Mouse (Mus musculus): ENCODE measurements at regions not wholly inside any gene's neighbourhood (a gene's known extent, or its start where the extent isn't known, plus 50 kb on each side); places are given as distances from the start of the nearest gene placed in this dataset.

GRCm38 (mm10) chr4:95310410-95310809, 246.9 kb upstream of the Fggy start:
- DNase-seq (ENCODE audit: low spot score in 2 of 2): no peak

DNA sequence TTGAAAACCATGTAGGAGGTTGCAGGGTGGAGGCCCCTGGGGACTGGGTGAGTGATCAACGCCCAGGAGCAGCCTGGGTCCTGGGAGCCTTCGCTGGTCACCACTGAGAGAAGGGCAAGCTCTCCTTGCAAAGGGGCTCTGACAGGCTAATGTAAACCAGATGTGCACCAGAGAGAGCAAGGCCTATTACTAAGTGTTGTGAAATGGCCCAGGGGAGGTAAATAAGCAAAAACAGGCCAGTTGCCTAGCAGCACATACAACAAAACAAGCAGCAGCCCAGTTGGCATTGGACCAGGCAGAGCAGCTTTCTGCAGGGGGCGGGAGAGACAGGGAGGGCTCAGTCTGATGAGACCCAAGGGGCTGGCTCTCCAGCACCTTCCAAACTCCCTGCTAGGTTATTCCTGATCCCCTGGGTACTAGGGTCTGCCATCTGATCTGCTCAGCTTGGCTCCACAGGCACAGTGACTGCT, 239.5 kb upstream of the Fggy start:
- DNase-seq (ENCODE audit: low spot score in 2 of 2): no peak

DNA sequence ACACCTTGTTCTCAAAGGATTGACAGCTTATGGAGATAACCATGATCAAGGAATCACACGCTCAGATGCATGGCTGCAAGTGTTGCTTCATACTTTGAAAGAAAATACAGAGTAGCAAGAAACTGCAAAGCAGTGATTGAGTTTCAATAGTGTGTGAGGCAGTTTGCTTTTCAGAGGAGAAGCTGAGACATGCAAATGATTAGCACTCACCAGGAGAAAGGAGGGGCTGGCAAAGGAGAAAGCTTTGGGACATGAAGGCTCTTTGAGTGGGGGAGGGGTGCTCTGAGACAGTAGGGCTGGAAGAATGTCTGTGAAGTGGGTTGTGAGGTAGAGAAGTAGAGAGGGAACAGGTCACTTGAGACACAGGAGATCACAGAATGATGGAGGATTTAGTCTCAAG, 238.7 kb upstream of the Fggy start:
- DNase-seq (ENCODE audit: low spot score in 2 of 2): no peak

GRCm38 (mm10) chr4:95319036-95319435, 238.3 kb upstream of the Fggy start:
- no peak for DNase-seq (ENCODE audit: low spot score in 2 of 2)

DNA sequence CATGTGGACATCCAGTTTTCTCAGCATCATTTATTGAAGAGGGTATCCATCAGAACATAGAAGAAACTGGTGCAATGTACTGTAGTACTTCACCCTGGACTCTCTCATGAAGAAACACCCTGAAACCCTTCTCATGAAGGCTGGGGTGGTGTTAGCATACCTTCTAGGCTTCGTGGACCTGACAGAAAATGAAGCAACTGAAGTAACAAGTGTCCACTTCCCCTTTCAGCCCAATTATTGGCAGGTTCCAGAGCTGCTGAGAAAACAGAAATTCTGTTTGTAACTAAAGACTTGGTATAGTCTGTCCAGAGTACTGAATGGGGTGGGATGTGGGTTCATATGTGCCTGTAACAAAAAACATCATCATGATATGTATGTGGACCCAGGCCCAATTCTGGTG, 231.4 kb upstream of the Fggy start:
- DNase-seq (ENCODE audit: low spot score in 2 of 2): no peak

- DNase-seq (ENCODE audit: low spot score in 2 of 2): no peak
These were observed 217.5 kb upstream of the Fggy start for GRCm38 (mm10) chr4:95339822-95340221.

DNA sequence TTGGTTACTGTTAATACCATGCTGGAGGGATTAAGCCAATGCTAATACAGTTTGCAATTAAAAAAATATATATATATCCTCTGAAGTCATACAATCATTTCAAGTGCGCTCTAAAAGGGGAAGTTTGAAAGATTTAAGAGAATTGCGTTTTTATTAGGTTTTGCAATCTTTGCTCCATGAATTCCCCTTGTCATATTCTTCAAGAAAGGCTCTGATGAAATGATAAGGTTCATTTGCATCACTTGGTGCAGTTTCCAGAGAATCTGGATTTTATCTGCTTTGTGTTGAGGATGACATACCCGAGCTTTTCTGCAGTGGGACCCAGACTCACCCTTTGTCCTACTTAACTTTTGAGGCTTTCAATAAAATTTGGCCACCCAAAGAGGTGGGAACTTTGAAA, 216.4 kb upstream of the Fggy start:
- DNase-seq (ENCODE audit: low spot score in 2 of 2): no peak

DNA sequence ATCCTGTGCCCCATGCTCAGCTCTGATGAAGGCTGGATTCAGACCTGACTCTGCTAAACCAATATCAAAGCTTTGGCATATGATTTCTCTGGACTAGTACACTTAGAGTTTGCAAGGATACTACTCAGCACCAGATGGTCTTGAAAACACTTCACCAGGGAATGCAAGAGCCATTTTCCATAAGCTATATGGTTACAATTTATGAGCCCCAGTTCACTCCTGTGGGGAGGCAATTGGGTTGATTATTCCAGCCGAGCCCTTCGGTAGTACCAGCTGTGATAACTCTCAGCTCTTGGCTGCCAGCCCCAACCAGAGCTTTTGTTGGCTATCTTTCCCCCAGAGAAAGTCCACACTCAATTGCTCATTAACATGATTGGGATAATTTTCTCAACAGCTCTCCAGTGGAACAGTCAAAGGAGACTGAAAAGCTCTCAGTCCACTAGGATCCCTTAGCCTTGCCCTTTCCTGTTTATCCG, 210.5 kb upstream of the Fggy start:
- peak; percentile 5 to 16 for DNase-seq (ENCODE audit: low spot score in 2 of 2)

- DNase-seq (ENCODE audit: low spot score in 2 of 2): no peak
These were observed 209.9 kb upstream of the Fggy start for GRCm38 (mm10) chr4:95347436-95347835.

GRCm38 (mm10) chr4:95348405-95349123, 208.7 kb upstream of the Fggy start:
- no peak for DNase-seq (ENCODE audit: low spot score in 2 of 2)

DNA sequence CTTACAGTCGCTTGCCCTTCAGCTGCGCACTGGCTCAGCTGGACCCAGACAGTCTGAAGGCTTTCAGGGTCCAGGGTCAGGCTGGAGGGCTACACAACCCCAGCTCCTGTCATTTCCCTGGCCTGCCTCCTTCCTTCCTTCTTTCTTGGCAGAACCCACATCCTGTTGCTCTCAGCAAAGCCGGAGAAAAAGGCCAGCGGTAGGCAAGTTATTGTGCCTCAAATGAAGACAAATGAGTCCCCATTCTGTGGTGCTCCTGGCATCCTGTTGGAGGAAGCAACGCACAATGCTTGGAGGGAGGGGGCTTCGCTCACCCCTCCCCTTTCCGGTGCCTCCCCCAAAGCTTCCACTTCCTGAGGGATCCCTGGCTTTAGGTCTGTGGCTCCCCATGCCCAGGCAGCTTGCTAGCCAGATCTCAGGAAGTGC, 203.4 kb upstream of the Fggy start:
- DNase-seq (ENCODE audit: low spot score in 2 of 2): peak in 1 of 2 experiments; percentile 6

DNA sequence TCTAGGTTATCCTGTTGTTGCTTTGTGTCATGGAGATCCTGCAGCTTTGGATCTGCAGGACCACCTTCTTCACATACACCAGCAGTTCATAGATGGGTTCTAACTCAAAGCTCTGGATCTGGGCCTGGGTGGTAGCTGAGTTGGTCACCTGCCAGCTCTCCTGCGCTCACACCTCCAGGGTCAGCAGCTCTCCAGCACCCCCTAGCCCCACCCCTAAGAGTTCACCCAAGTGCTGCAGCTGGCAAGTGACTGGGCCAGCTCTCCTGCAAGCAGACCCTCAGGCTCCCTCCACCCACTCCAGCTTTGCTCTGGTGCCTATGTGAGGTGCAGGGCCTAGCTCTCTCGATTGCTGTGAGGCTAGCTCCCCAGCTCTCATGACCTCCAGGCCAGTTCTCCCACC, 198.6 kb upstream of the Fggy start:
- DNase-seq (ENCODE audit: low spot score in 2 of 2): no peak

GRCm38 (mm10) chr4:95360336-95360967, 196.9 kb upstream of the Fggy start:
- no peak for DNase-seq (ENCODE audit: low spot score in 2 of 2)

GRCm38 (mm10) chr4:95364376-95365082, 192.8 kb upstream of the Fggy start:
- no peak for DNase-seq (ENCODE audit: low spot score in 2 of 2)

GRCm38 (mm10) chr4:95376386-95376785, 180.9 kb upstream of the Fggy start:
- DNase-seq (ENCODE audit: low spot score in 2 of 2): no peak

- no peak for DNase-seq (ENCODE audit: low spot score in 2 of 2)
These were observed 179.8 kb upstream of the Fggy start for GRCm38 (mm10) chr4:95377222-95378134.

DNA sequence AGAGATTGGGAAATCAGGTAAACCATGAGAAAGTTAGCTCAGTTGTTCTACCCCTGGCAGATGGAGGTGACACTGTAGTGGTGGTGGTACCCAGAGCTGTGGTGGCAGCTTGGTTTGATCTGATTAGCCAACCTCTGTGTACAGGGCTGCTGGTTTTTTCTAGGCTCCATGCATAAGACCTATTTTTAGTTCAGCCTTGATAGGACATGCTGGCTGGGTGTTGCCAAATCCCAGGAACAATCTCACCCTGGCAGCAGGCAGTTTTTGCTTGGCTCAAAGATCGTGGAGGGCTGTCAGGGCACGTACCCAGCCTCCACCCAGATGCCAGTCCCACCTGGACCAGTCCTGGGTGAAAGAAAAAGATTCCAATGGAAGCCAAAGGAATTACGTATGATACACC, 178.7 kb upstream of the Fggy start:
- no peak for DNase-seq (ENCODE audit: low spot score in 2 of 2)

GRCm38 (mm10) chr4:95383216-95383892, 174.0 kb upstream of the Fggy start:
- DNase-seq (ENCODE audit: low spot score in 2 of 2): no peak

DNA sequence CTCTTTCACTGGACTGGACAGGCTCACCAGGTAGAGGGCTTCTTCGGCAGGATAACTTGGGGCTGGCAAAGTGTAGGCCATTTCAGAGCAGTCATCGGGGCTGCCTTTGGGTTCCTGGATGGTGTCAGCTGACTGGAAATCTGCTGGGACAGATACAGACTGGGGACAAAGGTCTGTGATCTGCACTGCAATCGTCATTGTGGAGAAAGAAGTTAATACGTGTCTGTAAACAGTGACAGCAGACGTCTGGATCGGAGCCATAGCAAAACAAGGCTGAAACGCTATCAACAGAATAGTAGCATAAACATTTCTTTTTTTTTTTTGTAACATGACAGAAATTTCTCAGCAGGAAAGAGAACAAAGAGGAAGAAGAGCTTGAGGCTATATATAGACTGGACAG, 171.8 kb upstream of the Fggy start:
- DNase-seq (ENCODE audit: low spot score in 2 of 2): no peak

DNA sequence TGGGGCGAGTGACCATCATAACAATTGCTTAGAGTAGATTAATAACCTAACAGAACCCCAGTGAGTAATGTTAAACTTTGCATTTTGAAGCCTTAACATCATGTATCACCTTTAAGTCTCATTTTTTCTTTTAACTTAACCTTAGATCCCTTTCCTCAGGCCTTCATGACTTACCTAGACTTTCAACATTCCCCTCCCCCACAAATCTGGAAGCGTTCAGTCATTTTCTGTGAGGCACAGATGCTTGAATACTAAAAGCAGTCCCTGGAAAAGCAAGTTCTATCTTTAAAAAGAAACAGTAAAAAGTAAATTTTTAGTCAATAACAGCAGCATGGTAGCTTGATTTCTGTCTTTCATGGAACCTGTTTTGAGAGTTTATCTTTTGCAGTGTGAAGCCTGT, 171.3 kb upstream of the Fggy start:
- no peak for DNase-seq (ENCODE audit: low spot score in 2 of 2)

DNA sequence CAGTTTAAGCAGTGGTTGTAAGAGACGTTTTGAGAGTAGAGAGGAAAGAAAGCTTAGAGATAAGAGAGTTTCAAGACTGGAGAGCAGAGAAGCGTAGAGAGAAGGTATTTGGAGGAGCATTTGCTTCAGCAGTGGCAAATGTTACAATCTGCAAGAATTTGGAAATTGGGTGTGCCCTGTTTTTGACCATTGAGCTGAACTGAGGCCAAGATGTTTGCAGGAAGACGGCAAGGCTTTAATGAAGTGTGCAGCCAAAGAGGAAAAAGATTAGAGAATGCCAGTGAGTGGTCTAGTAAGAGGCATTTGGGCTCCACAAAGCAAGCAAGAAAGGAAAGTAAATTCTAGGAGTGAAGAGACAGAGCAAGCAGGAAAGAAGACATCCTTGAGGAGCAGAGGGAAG, 168.8 kb upstream of the Fggy start:
- DNase-seq (ENCODE audit: low spot score in 2 of 2): no peak

All from right cerebral cortex, postnatal 36 days (tissue).